Mouse (Mus musculus): ENCODE results near the gene Gpc1.

GRCm38 (mm10) chr1:92902786-92903185, 71.3 kb downstream of the Gpc1 start, which contains the start of gene Ankmy1:
- no peak for TF ChIP-seq CHD2 (IDR thresholded peaks at IDR 0.05; ENCODE audit: low read depth, low read length)
- no peak for TF ChIP-seq MAFK (IDR thresholded peaks at IDR 0.05; ENCODE audit: insufficient read depth, low read depth, low read length)
